Mouse (Mus musculus) yolk sac, embryonic 10.5 days (tissue): ENCODE results near the gene Olfr1174-ps.

Experiments
- DNase-seq: peaks from one replicate; pipeline ENCODE4 v3.0.0-alpha.2; 2017; ENCODE audit warnings: low spot score

The Olfr1174-ps gene

DNA sequence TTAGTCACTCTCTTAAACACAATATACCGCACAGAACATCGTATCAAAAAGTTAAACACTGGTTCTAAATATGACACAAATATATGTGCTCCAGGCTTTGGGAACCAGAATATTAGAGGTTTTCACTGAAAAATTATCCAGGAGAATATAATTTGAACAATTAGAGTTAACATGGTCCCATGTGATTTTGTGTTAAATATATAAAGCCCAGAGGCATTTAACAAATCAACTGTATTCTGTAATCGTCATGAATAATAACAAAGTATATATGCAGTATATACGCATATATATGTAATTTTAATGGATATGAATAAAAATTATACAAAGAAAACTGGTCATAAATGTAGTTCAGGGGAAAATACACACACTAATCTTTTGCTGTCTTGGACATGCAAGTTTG is at the start of gene Olfr1174-ps:
Olfr1174-ps (minus strand) TSS at position 101 of the 400 bp plus-strand sequence.
- DNase-seq, result no peak

- DNase-seq, result no peak
Measured at GRCm38 (mm10) chr2:88356304-88356703, 41.4 kb upstream of the Olfr1174-ps start.

- no peak for DNase-seq
Measured at GRCm38 (mm10) chr2:88346392-88346791, 31.5 kb upstream of the Olfr1174-ps start, which contains the start of gene Olfr1177-ps. Gene Olfr1177-ps, minus strand, starts transcription at chr2:88346492.

GRCm38 (mm10) chr2:88336421-88336820 is 21.5 kb upstream of the Olfr1174-ps start, which contains the start of gene Olfr1176:
Gene Olfr1176, plus strand, starts transcription at chr2:88336721.
- no peak for DNase-seq

DNA sequence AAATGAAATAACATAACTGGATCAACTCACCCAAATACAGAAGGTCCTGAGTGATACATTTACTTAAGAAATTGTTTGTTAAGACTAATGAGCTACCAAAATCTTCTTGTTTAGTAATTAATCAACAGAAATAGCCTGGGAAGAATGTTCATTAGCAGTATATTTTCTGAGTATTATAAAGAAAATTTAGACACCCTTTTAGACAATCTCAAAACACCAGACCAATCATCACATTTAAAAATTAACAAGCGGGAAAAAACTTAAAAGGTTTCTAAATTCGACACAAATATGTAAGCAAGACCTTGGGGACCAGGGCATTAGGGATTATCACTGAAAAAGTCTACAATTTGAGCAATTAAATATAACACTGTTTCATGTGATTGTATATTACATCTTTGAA is 12.2 kb upstream of the Olfr1174-ps start, which contains the start of gene Olfr1175-ps:
Olfr1175-ps (minus strand) TSS at position 101 of the 400 bp plus-strand sequence.
- no peak for DNase-seq

DNA sequence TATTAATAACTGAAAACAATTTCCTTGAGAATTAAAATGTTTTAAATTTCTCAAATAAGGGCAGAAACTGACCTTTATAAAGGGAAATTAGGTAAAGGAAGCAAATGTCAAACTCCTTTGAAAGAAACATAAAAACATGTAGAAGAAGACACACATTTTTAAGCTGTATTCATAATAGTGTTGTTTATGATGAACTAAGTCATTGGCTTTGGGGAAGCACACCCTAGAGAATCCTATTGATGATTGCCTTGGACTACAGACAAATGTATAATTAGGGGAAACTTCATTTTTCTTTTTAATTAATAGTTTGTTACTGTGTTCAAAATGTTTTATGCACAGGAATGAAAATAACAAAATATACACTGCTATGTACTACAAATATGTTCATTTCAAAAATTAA is 35.2 kb downstream of the Olfr1174-ps start, which contains the start of gene Olfr1173:
Olfr1173 (minus strand) TSS at position 101 of the 400 bp plus-strand sequence.
- no peak for DNase-seq
